Mouse (Mus musculus): ENCODE data around the gene Ppfibp2.

DNA sequence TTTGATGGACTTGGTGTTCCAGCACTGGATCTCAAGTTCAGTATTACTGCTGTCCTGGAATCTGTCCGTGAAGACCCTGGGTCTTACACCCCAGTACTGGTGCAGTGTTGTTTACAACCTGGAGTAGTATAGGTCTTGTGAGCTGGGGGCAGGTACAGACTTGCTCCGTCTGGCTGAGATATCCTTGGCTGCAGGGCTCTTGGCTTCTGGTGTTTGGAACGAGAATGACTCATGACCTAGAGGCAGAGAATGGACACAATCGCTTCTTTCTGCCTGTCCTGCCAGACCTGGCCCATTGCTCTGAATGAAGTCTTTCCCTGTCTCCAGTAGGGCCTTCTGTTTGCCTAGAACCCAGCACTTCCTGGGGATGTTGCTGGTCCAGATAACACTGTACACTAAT is 93.0 kb downstream of the Ppfibp2 start:
- TF ChIP-seq CTCF (IDR thresholded peaks at IDR 0.05; ENCODE audit: low read depth, low read length) (no peak), POLR2A (IDR thresholded peaks at IDR 0.05; ENCODE audit: extremely low read depth, insufficient read depth, low read length) (no peak)
